Mouse (Mus musculus) lung, postnatal 0 days (tissue): ENCODE measurements at regions not wholly inside any gene's neighbourhood (a gene's known extent, or its start where the extent isn't known, plus 50 kb on each side); places are given as distances from the start of the nearest gene placed in this dataset.

Experiments used
- CTCF ChIP-seq: IDR thresholded peaks from 2 replicates; pipeline ENCODE4 v1.5.1; 2016; ENCODE audit warnings: antibody characterized with exemption, mild to moderate bottlenecking
- EP300 ChIP-seq: IDR thresholded peaks from 2 replicates; pipeline ENCODE4 v1.6.1; 2016; ENCODE audit warnings: antibody characterized with exemption, mild to moderate bottlenecking, control low read depth

GRCm38 (mm10) chr13:110881573-110881972, 373.2 kb upstream of the Actbl2 start:
- no peak for TF ChIP-seq CTCF
- TF ChIP-seq EP300 = no peak
